Mouse (Mus musculus): ENCODE measurements around the gene Mmp9.

- TF ChIP-seq MYOG (IDR thresholded peaks at IDR 0.05; ENCODE audit: control insufficient read depth, extremely low read depth, insufficient read length) (no peak), CTCF (IDR thresholded peaks at IDR 0.05; ENCODE audit: control insufficient read depth, insufficient read depth, insufficient read length) (no peak), MAX (IDR thresholded peaks at IDR 0.05) (no peak), CEBPB (IDR thresholded peaks at IDR 0.05; ENCODE audit: low read depth) (no peak)
These were observed 6.9 kb downstream of the Mmp9 start for GRCm38 (mm10) chr2:164947506-164947905.
